In the genomic region with DNA sequence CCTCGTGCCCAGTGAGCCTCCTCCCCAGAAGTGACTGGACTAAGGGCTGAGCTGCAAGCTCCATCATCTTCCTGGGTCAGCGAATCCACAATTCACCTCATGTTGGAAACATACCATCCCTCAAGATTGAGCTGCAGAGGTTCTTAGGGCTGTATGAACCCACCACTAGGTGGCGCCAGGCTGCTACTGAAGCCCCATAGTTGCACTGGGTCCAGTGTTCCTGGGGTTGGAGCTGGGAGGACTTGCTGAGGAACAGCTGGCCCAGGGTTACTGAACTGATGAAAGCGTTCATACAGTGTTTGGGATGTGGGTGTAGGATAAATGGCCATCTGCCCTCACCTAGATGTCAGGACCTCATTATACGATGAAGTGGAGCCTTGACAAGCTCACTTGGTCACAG, we compare ENCODE assay signal across 9 mouse cellular contexts. TPM values are rescaled to one million over a fixed set of nuclear protein-coding genes. Genes with fewer than 3 reads are reported as not detected.
DNase-seq lines count a peak whose midpoint lies in the region; ATAC-seq and TF ChIP-seq lines count a peak whose summit lies in the region.
"Had no signal": no experiment of that assay in that cellular context is flagged by ENCODE, and none has a peak within 500 bp of the region (broad histone marks: within the 10 kb centered on the region; RNA-seq: fewer than 3 reads in every experiment).

No protein-coding gene starts in this region.

- TF ChIP-seq CTCF in E14TG2a.4 (conservative IDR thresholded peaks at IDR 0.05; ENCODE audit: low read length) = peak; percentile 95

- no peak overlapping the region for H3K4me3 ChIP-seq in E14TG2a.4 (replicated peaks; ENCODE audit: low read length)
- H3K4me3 ChIP-seq: liver, embryonic 15.5 days had no signal

- 44% methylated on average over 5 of the region's 5 CpGs for WGBS in large intestine, adult 2 months

- peak; percentile 77 for ATAC-seq in granulocyte monocyte progenitor cell, adult 5-6 weeks (replicated peaks; ENCODE audit: poor library complexity, severe bottlenecking)
- no peak for ATAC-seq in activated CD4-positive, CD25-positive, alpha-beta regulatory T cell, adult 4 months

- peaks cover 40% of the 10 kb centered on the region for H3K36me3 ChIP-seq in E14TG2a.4 (ENCODE audit: insufficient read depth, low read length)

- H3K27me3 ChIP-seq in E14TG2a.4 (ENCODE audit: insufficient read depth, low read length) = no peaks in the 10 kb centered on the region
- H3K27me3 ChIP-seq: liver, embryonic 15.5 days had no signal

- peaks cover 12% of the 10 kb centered on the region for H3K4me1 ChIP-seq in E14TG2a.4 (replicated peaks; ENCODE audit: low read depth, low read length)
- H3K4me1 ChIP-seq: liver, embryonic 15.5 days had no signal

- no peaks in the 10 kb centered on the region for H3K9me3 ChIP-seq in E14TG2a.4 (ENCODE audit: low read length)
- H3K9me3 ChIP-seq: liver, embryonic 15.5 days had no signal

- DNase-seq in adipocyte (ENCODE audit: low spot score) = peak; percentile 71
- peak; percentile 81 for DNase-seq in embryo, embryonic 10.5 days (ENCODE audit: low spot score)
- peak; percentile 33 for DNase-seq in large intestine, adult 2 months (ENCODE audit: low read depth, low spot score)
- DNase-seq in lung, postnatal 36 days = peak; percentile 85
- peak; percentile 82 for DNase-seq in right cerebral cortex, postnatal 4 days

RNA-seq across cellular contexts. Expression of a gene that starts 8.1 kb away (rescaled TPM):
- 15.5 and 18.8 TPM in 2 replicates for total RNA-seq in granulocyte monocyte progenitor cell, adult 5-6 weeks (2014; fragmentation: Nextera tagmentation)
- total RNA-seq in granulocyte monocyte progenitor cell, adult 5-6 weeks (2017) = 1.6 and 3.5 TPM in 2 replicates
- 44.9 and 53.6 TPM in 2 replicates for polyA plus RNA-seq in large intestine, adult 2 months (2012; rRNA removed)
- 10 to 100 TPM; 16.9 to 19.1 TPM for polyA plus RNA-seq in activated CD4-positive, CD25-positive, alpha-beta regulatory T cell, adult 4 months (2017; shearing (Covaris generic))

RNA-seq across cellular contexts. Expression of a gene that starts 10.0 kb away (rescaled TPM):
- 4.6 and 7.5 TPM in 2 replicates for total RNA-seq in granulocyte monocyte progenitor cell, adult 5-6 weeks (2014; fragmentation: Nextera tagmentation)
- total RNA-seq in granulocyte monocyte progenitor cell, adult 5-6 weeks (2017) = 2.6 and 4.0 TPM in 2 replicates
- polyA plus RNA-seq in large intestine, adult 2 months (2012; rRNA removed) = 5.2 and 6.0 TPM in 2 replicates
- 1 to 10 TPM; 2.1 to 3.2 TPM for polyA plus RNA-seq in activated CD4-positive, CD25-positive, alpha-beta regulatory T cell, adult 4 months (2017; shearing (Covaris generic))

RNA-seq across cellular contexts. Expression of a gene that starts 44.6 kb away (rescaled TPM):
- not detected in 2 replicates for total RNA-seq in granulocyte monocyte progenitor cell, adult 5-6 weeks (2014; fragmentation: Nextera tagmentation)
- total RNA-seq in granulocyte monocyte progenitor cell, adult 5-6 weeks (2017) = 0.04 TPM in 1 of 2 replicates, not detected in the other
- 0.43 and 0.59 TPM in 2 replicates for polyA plus RNA-seq in large intestine, adult 2 months (2012; rRNA removed)
- polyA plus RNA-seq in activated CD4-positive, CD25-positive, alpha-beta regulatory T cell, adult 4 months (2017; shearing (Covaris generic)) = not detected

RNA-seq across cellular contexts. Expression of a gene that starts 53.6 kb away (rescaled TPM):
- 42.4 and 47.6 TPM in 2 replicates for total RNA-seq in granulocyte monocyte progenitor cell, adult 5-6 weeks (2014; fragmentation: Nextera tagmentation)
- total RNA-seq in granulocyte monocyte progenitor cell, adult 5-6 weeks (2017) = 75.2 and 84.7 TPM in 2 replicates
- polyA plus RNA-seq in large intestine, adult 2 months (2012; rRNA removed) = 22.3 and 30.0 TPM in 2 replicates
- 10 to 100 TPM; 45.0 to 50.3 TPM for polyA plus RNA-seq in activated CD4-positive, CD25-positive, alpha-beta regulatory T cell, adult 4 months (2017; shearing (Covaris generic))

RNA-seq across cellular contexts. Expression of a gene that starts 54.2 kb away (rescaled TPM):
- total RNA-seq in granulocyte monocyte progenitor cell, adult 5-6 weeks (2014; fragmentation: Nextera tagmentation) = not detected in 2 replicates
- not detected in 2 replicates for total RNA-seq in granulocyte monocyte progenitor cell, adult 5-6 weeks (2017)
- polyA plus RNA-seq in large intestine, adult 2 months (2012; rRNA removed) = 0.23 and 0.35 TPM in 2 replicates
- polyA plus RNA-seq in activated CD4-positive, CD25-positive, alpha-beta regulatory T cell, adult 4 months (2017; shearing (Covaris generic)) = not detected

Comparison
In these comparisons a context has a peak if more than half of its experiments do, and no peak if none do; other contexts are left out.
1. DNase-seq: peak in every context shown above with its lines; median percentile 85 in lung, postnatal 36 days; 82 in right cerebral cortex, postnatal 4 days; 81 in embryo, embryonic 10.5 days; 71 in adipocyte; 33 in large intestine, adult 2 months.